Mouse (Mus musculus) bone marrow, adult 2 months (tissue): ENCODE data around the gene Lrmda.

Experiments used
- CTCF ChIP-seq: fragments of 200-500 bp; IDR thresholded peaks from 2 replicates; pipeline ENCODE4 v1.5.1; 2011; ENCODE audit warnings: low read length, control low read depth; ENCODE audit not compliant: control insufficient read depth, insufficient read depth
- POLR2A ChIP-seq: fragments of 200-500 bp; IDR thresholded peaks from 2 replicates; pipeline ENCODE4 v1.6.1; 2011; ENCODE audit warnings: low read depth, mild to moderate bottlenecking, control low read depth, low read length, borderline replicate concordance; ENCODE audit not compliant: control insufficient read depth

- TF ChIP-seq CTCF (no peak), POLR2A (no peak)
Observed at GRCm38 (mm10) chr14:22750409-22750808, 730.9 kb downstream of the Lrmda start.
